Mouse (Mus musculus) lung, postnatal 0 days (tissue): Measurements from ENCODE around the gene Dmbx1. TPM values are rescaled to one million over a fixed set of nuclear protein-coding genes. Genes with fewer than 3 reads are reported as not detected.

Experiments used
- ATAC-seq: fragments of 200-750 bp; cut with Nextera tagmentation; 2 replicates; pipeline ENCODE4 v1.8.0; 2017; ENCODE audit warnings: moderate library complexity
- DNase-seq: peaks from one replicate; pipeline ENCODE4 v3.0.0-alpha.2; 2016; ENCODE audit warnings: low spot score
- H3K27ac ChIP-seq: fragments of 300-500 bp; sonication (generic); 2 replicates; pipeline ENCODE4 v1.5.1; 2014; ENCODE audit warnings: antibody characterized with exemption, mild to moderate bottlenecking, low read length, mixed read lengths
- H3K27me3 ChIP-seq: fragments of 300-500 bp; sonication (generic); replicated peaks from 2 replicates; pipeline ENCODE4 v1.6.1; 2014; ENCODE audit warnings: low read length, mixed read lengths; ENCODE audit not compliant: insufficient read depth
- H3K36me3 ChIP-seq: fragments of 300-500 bp; sonication (generic); 2 replicates; pipeline ENCODE4 v1.6.1; 2014; ENCODE audit warnings: low read length, mixed read lengths; ENCODE audit not compliant: insufficient read depth
- H3K4me1 ChIP-seq: fragments of 300-500 bp; sonication (generic); 2 replicates; pipeline ENCODE4 v1.6.1; 2014; ENCODE audit warnings: antibody characterized with exemption, low read depth, low read length, mixed read lengths; ENCODE audit not compliant: insufficient read depth
- H3K4me2 ChIP-seq: fragments of 300-500 bp; sonication (generic); replicated peaks from 2 replicates; pipeline ENCODE4 v1.6.1; 2014; ENCODE audit warnings: low read depth, mild to moderate bottlenecking, low read length, moderate library complexity, mixed read lengths
- H3K4me3 ChIP-seq: fragments of 300-500 bp; sonication (generic); 2 replicates; pipeline ENCODE4 v1.5.1; 2014; ENCODE audit warnings: low read depth, low read length
- H3K9ac ChIP-seq: fragments of 300-500 bp; sonication (generic); replicated peaks from 2 replicates; pipeline ENCODE4 v1.6.1; 2014; ENCODE audit warnings: low read depth, mild to moderate bottlenecking
- H3K9me3 ChIP-seq: fragments of 300-500 bp; sonication (generic); 2 replicates; pipeline ENCODE4 v1.6.1; 2016; ENCODE audit warnings: low read length, mixed read lengths
- CTCF ChIP-seq: IDR thresholded peaks from 2 replicates; pipeline ENCODE4 v1.5.1; 2016; ENCODE audit warnings: antibody characterized with exemption, mild to moderate bottlenecking
- EP300 ChIP-seq: IDR thresholded peaks from 2 replicates; pipeline ENCODE4 v1.6.1; 2016; ENCODE audit warnings: antibody characterized with exemption, mild to moderate bottlenecking, control low read depth
- WGBS: fragments of 180-500 bp; shearing (Covaris S2); extraction: QIAGEN DNeasy Blood & Tissue Kit; methylation state at CpG from one replicate; pipeline ENCODE4 v1.1.7; 2014; 5-methylcytosine and 5-hydroxymethylcytosine counted together
- polyA plus RNA-seq: library from polyadenylated mRNA; unstranded; fragments of >200 nt; fragmentation: Nextera tagmentation; extraction: Ambion mirVana; gene quantifications from 2 replicates; pipeline ENCODE4 v1.2.1, GENCODE M21; 2015

Gene Dmbx1
- polyA plus RNA-seq, 1 experiment from 2014 or later: not detected

DNA sequence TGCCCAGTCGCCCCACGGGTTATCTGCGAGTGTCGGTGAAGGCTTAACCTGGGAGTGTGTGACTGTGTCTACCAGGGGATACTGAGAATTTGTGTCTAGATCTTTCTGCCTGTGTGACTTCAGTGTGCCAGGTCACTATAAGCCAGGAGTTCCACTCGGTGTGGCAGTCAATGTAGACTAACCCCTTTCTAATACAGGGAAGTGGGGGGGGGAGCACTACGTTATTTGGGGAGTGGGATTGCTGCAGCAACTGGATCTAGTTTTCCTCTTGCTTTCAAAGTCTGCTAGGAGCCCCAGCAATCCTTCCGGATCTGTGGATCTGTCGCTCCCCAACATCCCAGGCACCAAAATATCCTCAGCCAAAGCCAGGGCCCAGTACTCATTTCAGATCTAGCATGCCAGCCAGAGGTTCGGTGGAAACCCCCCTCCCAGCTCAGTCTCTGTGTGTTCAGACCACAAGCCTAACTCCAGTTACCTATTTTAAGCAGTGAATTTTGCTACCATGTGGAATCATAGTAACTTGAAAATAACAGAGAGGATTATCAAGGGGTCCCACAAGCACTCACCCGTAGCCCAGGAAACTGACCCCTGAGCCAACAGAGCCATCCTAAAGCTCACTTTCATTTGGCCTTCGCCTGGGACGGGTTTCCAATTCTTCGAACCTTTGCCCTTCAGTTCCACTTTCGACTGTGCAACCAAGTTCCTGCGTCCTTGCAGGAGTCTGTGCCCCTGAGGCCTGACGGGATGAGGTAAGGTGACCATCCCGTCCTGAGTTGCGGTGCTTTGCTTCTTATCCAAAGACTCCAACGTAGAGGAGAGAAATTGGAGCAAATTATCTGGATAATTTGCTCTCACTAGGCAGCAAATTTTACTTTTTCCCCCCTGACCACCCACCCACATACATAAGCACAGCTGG, 2.4 kb downstream of the Dmbx1 start:
- Histone ChIP-seq H3K4me2 (no peak overlapping the region), H3K36me3 (no peaks in the 10 kb centered on the region), H3K9ac (no peak overlapping the region), H3K4me1 (no peaks in the 10 kb centered on the region; the same call in 1 of the 2 replicates), H3K9me3 (no peaks in the 10 kb centered on the region), H3K4me3 (0 out of 2 replicates have a peak overlapping the region, but pooled peaks have one; percentile 12), H3K27ac (no peak overlapping the region), H3K27me3 (peaks cover 78% of the 10 kb centered on the region)
- TF ChIP-seq CTCF (no peak), EP300 (no peak)
- ATAC-seq (no peak), DNase-seq (no peak)
- WGBS: 8% methylated on average over 19 of the region's 19 CpGs

- Histone ChIP-seq H3K9me3 (no peaks in the 10 kb centered on the region), H3K4me2 (0 out of 2 replicates have a peak overlapping the region, but pooled peaks have one; percentile 11), H3K4me1 (no peaks in the 10 kb centered on the region; the same call in 1 of the 2 replicates), H3K27me3 (peaks cover 79% of the 10 kb centered on the region), H3K9ac (no peak overlapping the region), H3K27ac (no peak overlapping the region), H3K4me3 (0 out of 2 replicates have a peak overlapping the region, but pooled peaks have one; percentile 12), H3K36me3 (no peaks in the 10 kb centered on the region)
- TF ChIP-seq EP300 (no peak), CTCF (no peak)
- DNase-seq (no peak), ATAC-seq (no peak)
- under 1% methylated on average over 20 of the region's 20 CpGs for WGBS
Measured at GRCm38 (mm10) chr4:115936646-115937045, 3.1 kb downstream of the Dmbx1 start.

DNA sequence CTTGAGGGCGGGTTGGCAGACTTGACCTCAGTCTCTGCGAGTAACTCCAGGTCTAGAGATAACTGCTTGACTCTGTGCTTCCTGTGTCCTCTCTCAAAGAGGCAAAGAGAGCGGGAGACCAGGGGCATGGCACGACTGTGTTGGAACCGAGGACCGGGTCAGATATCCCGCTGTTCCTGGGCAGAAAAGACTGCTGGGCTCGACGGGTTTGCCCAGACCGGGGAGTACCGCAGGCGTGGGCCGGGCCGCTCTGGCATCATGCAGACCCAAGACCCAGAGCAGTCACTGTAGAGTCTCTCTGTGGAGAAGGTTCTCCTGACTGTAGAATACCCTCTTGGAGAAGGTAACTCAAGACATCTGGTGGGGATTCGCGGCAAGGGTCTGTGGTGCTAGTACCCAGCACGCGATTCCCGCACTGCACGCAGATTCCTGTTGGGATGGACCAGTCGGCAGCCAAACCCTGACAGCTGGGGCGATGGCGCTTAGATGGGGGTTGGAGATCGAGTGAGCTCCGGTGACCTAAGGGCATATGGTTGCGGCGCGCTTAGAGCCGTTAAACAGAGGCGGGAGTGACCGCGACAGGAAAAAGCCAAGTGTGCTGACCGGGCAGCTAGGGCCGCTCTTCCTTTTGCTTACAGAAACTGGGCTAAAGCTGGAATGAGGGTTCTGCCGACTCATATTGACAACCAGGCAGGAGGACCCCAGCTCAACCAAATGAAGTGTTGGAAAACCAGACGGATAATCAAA, 3.7 kb downstream of the Dmbx1 start:
- H3K27ac ChIP-seq: no peak overlapping the region
- TF ChIP-seq EP300 (no peak), CTCF (no peak)
- H3K4me3 ChIP-seq: 0 out of 2 replicates have a peak overlapping the region, but pooled peaks have one; percentile 12
- 2% methylated on average over 36 of the region's 36 CpGs for WGBS
- no peaks in the 10 kb centered on the region for H3K9me3 ChIP-seq
- no peaks in the 10 kb centered on the region for H3K36me3 ChIP-seq
- ATAC-seq: no peak
- no peaks in the 10 kb centered on the region; the same call in 1 of the 2 replicates for H3K4me1 ChIP-seq
- H3K4me2 ChIP-seq: 0 out of 2 replicates have a peak overlapping the region, but pooled peaks have one; percentile 11
- H3K27me3 ChIP-seq: peaks cover 74% of the 10 kb centered on the region
- DNase-seq: no peak
- H3K9ac ChIP-seq: no peak overlapping the region

GRCm38 (mm10) chr4:115931556-115932088, 8.1 kb downstream of the Dmbx1 start:
- no peak for ATAC-seq
- no peak overlapping the region for H3K27ac ChIP-seq
- 37% methylated on average over 13 of the region's 13 CpGs for WGBS

DNA sequence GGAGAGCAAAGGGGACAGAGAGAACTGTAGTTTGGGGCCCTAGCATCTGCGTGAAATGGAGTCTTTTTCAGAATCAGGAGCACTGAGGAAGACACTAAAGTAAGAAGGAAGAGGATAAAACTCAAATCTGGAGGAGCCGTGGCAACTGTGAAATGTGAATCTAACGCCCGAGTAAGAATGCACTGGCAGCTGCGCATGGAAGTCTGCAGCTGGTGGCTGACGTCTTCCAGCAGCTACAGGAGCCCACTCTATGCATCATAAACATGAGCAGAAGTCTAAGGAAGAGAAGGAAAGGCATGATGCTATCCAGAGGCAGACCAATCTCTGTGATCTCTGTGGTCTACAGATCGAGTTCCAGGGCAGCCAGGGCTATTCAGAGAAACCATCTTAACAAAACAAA, 12.1 kb downstream of the Dmbx1 start:
- WGBS: 39% methylated on average over 7 of the region's 7 CpGs
- no peak overlapping the region for H3K4me3 ChIP-seq
- H3K27ac ChIP-seq: no peak overlapping the region
- H3K9me3 ChIP-seq: no peaks in the 10 kb centered on the region
- TF ChIP-seq EP300 (no peak), CTCF (no peak)
- H3K9ac ChIP-seq: no peak overlapping the region
- peaks cover 16% of the 10 kb centered on the region; the same call in 1 of the 2 replicates for H3K27me3 ChIP-seq
- no peak for ATAC-seq
- no peak for DNase-seq
- no peaks in the 10 kb centered on the region for H3K36me3 ChIP-seq
- no peaks in the 10 kb centered on the region for H3K4me1 ChIP-seq
- no peak overlapping the region for H3K4me2 ChIP-seq

More at GRCm38 (mm10) chr4:115931556-115932088, 8.1 kb downstream of the Dmbx1 start:
- Histone ChIP-seq H3K9ac (no peak overlapping the region), H3K36me3 (no peaks in the 10 kb centered on the region), H3K4me2 (no peak overlapping the region), H3K9me3 (no peaks in the 10 kb centered on the region), H3K27me3 (peaks cover 37% of the 10 kb centered on the region), H3K4me1 (no peaks in the 10 kb centered on the region), H3K4me3 (no peak overlapping the region)
- no peak for DNase-seq
- TF ChIP-seq EP300: no peak
- TF ChIP-seq CTCF: no peak
